7 mouse cellular contexts compared by ENCODE assay signal in genomic region chrX:52911587-52912371, GRCm38 (mm10). TPM values are rescaled to one million over a fixed set of nuclear protein-coding genes. Genes with fewer than 3 reads are reported as not detected.
DNase-seq lines count a peak whose midpoint lies in the region; ATAC-seq and TF ChIP-seq lines count a peak whose summit lies in the region.

TSS of gene Phf6 (plus strand) at chrX:52912266.

- no peaks in the 10 kb centered on the region for H3K4me1 ChIP-seq in embryonic facial prominence, embryonic 11.5 days (ENCODE audit: control insufficient read depth, insufficient read depth, low read length)
- H3K4me1 ChIP-seq in kidney, adult 2 months (ENCODE audit: control insufficient read depth, insufficient read depth, low read length) = no peaks in the 10 kb centered on the region
- H3K4me1 ChIP-seq in limb, embryonic 12.5 days (replicated peaks) = no peaks in the 10 kb centered on the region
- H3K4me1 ChIP-seq in midbrain, embryonic 15.5 days = 0 out of 2 replicates have a peak, but pooled peaks cover 4% of the 10 kb centered on the region
- H3K4me1 ChIP-seq in spleen, adult 2 months (ENCODE audit: control insufficient read depth, insufficient read depth, insufficient read length) = no peaks in the 10 kb centered on the region

- H3K9ac ChIP-seq in embryonic facial prominence, embryonic 11.5 days (replicated peaks; ENCODE audit: low read length) = peak within 1 kb of the TSS; percentile 89
- H3K9ac ChIP-seq in limb, embryonic 12.5 days (replicated peaks) = peak within 1 kb of the TSS; percentile 81
- H3K9ac ChIP-seq in midbrain, embryonic 15.5 days = peak within 1 kb of the TSS; percentile 77

- no peaks in the 10 kb centered on the region for H3K9me3 ChIP-seq in embryonic facial prominence, embryonic 11.5 days (replicated peaks; ENCODE audit: control insufficient read depth, low read length)
- no peaks in the 10 kb centered on the region for H3K9me3 ChIP-seq in limb, embryonic 12.5 days
- H3K9me3 ChIP-seq in midbrain, embryonic 15.5 days = no peaks in the 10 kb centered on the region

- H3K4me3 ChIP-seq in embryonic facial prominence, embryonic 11.5 days (ENCODE audit: low read depth, low read length) = peak within 1 kb of the TSS; percentile 61
- H3K4me3 ChIP-seq in kidney, adult 2 months (ENCODE audit: insufficient read depth, low read depth, low read length) = peak within 1 kb of the TSS; percentile 84
- H3K4me3 ChIP-seq in limb, embryonic 12.5 days (replicated peaks) = peak within 1 kb of the TSS; percentile 64
- peak within 1 kb of the TSS; percentile 65 for H3K4me3 ChIP-seq in midbrain, embryonic 15.5 days
- H3K4me3 ChIP-seq in spleen, adult 2 months (ENCODE audit: extremely low read depth, insufficient read depth, insufficient read length) = peak within 1 kb of the TSS; percentile 89

- DNase-seq in adrenal gland, postnatal 14 days = peak; percentile 95
- peak; percentile 91 for DNase-seq in embryonic facial prominence, embryonic 11.5 days (ENCODE audit: low spot score)
- peak; percentile 99 for DNase-seq in heart, adult 11 months
- DNase-seq in kidney, adult 2 months = peak; percentile 93
- DNase-seq in spleen, adult 2 months (ENCODE audit: low read depth in 1 of 2, low spot score in 2 of 2) = peak; percentile 76 to 86

- ATAC-seq in embryonic facial prominence, embryonic 11.5 days (replicated peaks; ENCODE audit: insufficient number of reproducible peaks, low FRiP score, low TSS enrichment, low read depth) = peak; percentile 98
- peak; percentile 98 for ATAC-seq in limb, embryonic 12.5 days (ENCODE audit: insufficient number of reproducible peaks, insufficient read depth, low FRiP score, low TSS enrichment, low read depth)
- peak; percentile 99 for ATAC-seq in midbrain, embryonic 15.5 days (replicated peaks)

- WGBS in embryonic facial prominence, embryonic 11.5 days = 23% methylated on average over 50 of the region's 54 CpGs
- WGBS in kidney, adult 2 months = 1% methylated on average over 36 of the region's 54 CpGs
- 19% methylated on average over 50 of the region's 54 CpGs for WGBS in limb, embryonic 12.5 days
- 23% methylated on average over 54 of the region's 54 CpGs for WGBS in midbrain, embryonic 15.5 days
- WGBS in spleen, adult 2 months = 40% methylated on average over 47 of the region's 54 CpGs

- H3K36me3 ChIP-seq in embryonic facial prominence, embryonic 11.5 days (replicated peaks; ENCODE audit: control insufficient read depth, insufficient read depth, low read depth, low read length) = no peaks in the 10 kb centered on the region
- H3K36me3 ChIP-seq in kidney, adult 2 months (ENCODE audit: control insufficient read depth, insufficient read depth, low read length) = no peaks in the 10 kb centered on the region
- H3K36me3 ChIP-seq in limb, embryonic 12.5 days = no peaks in the 10 kb centered on the region
- no peaks in the 10 kb centered on the region for H3K36me3 ChIP-seq in midbrain, embryonic 15.5 days (replicated peaks)
- H3K36me3 ChIP-seq in spleen, adult 2 months (ENCODE audit: control insufficient read depth, insufficient read depth, low read length) = no peaks in the 10 kb centered on the region

- H3K27ac ChIP-seq in embryonic facial prominence, embryonic 11.5 days (replicated peaks; ENCODE audit: low read depth, low read length) = peak within 1 kb of the TSS; percentile 95
- H3K27ac ChIP-seq in kidney, adult 2 months (ENCODE audit: insufficient read depth, low read depth, low read length) = peak within 1 kb of the TSS; percentile 58
- H3K27ac ChIP-seq in limb, embryonic 12.5 days = peak within 1 kb of the TSS; percentile 95
- H3K27ac ChIP-seq in midbrain, embryonic 15.5 days = peak within 1 kb of the TSS; percentile 96
- H3K27ac ChIP-seq in spleen, adult 2 months (ENCODE audit: insufficient read depth, low read length) = peak within 1 kb of the TSS; percentile 92

- TF ChIP-seq CTCF in kidney, adult 2 months (conservative IDR thresholded peaks at IDR 0.05; ENCODE audit: insufficient read depth, insufficient read length, low read depth, low read length) = no peak
- TF ChIP-seq CTCF in spleen, adult 2 months (IDR thresholded peaks at IDR 0.05; ENCODE audit: extremely low read depth, insufficient read depth, insufficient read length, insufficient replicate concordance) = no peak

- H3K4me2 ChIP-seq in embryonic facial prominence, embryonic 11.5 days (ENCODE audit: low read depth, low read length) = peak within 1 kb of the TSS; percentile 40
- peak within 1 kb of the TSS; percentile 57 for H3K4me2 ChIP-seq in limb, embryonic 12.5 days
- peak within 1 kb of the TSS; percentile 48 for H3K4me2 ChIP-seq in midbrain, embryonic 15.5 days

- TF ChIP-seq POLR2A in kidney, adult 2 months (IDR thresholded peaks at IDR 0.05; ENCODE audit: low read depth, low read length) = peak; percentile 7
- TF ChIP-seq POLR2A in spleen, adult 2 months (IDR thresholded peaks at IDR 0.05; ENCODE audit: low read depth, low read length) = 0 out of 2 replicates have a peak, but pooled peaks have one; percentile 21

- no peaks in the 10 kb centered on the region for H3K27me3 ChIP-seq in embryonic facial prominence, embryonic 11.5 days (ENCODE audit: control insufficient read depth, insufficient read depth, low read length)
- no peaks in the 10 kb centered on the region for H3K27me3 ChIP-seq in kidney, adult 2 months (replicated peaks; ENCODE audit: control insufficient read depth, insufficient read depth, low read length)
- no peaks in the 10 kb centered on the region for H3K27me3 ChIP-seq in limb, embryonic 12.5 days
- no peaks in the 10 kb centered on the region for H3K27me3 ChIP-seq in midbrain, embryonic 15.5 days (replicated peaks)
- H3K27me3 ChIP-seq in spleen, adult 2 months (ENCODE audit: control insufficient read depth, insufficient read depth, low read length) = no peaks in the 10 kb centered on the region

RNA-seq across cellular contexts. Expression of gene Phf6, which starts in this region (rescaled TPM):
- 17.5 TPM in 2 replicates for total RNA-seq in adrenal gland, postnatal 14 days (2021)
- 124 and 143 TPM in 2 replicates for polyA plus RNA-seq in embryonic facial prominence, embryonic 11.5 days (2014; fragmentation: Nextera tagmentation; extraction: Ambion mirVana)
- polyA plus RNA-seq in kidney, adult 2 months (2012; rRNA removed) = 1.4 and 2.4 TPM in 2 replicates
- polyA plus RNA-seq in limb, embryonic 12.5 days (2016; fragmentation: Nextera tagmentation; extraction: Ambion mirVana) = 94.9 and 96.7 TPM in 2 replicates
- 65.0 and 71.3 TPM in 2 replicates for polyA plus RNA-seq in midbrain, embryonic 15.5 days (2015; fragmentation: Nextera tagmentation; extraction: Ambion mirVana)
- polyA plus RNA-seq in spleen, adult 2 months (2012; rRNA removed) = 1.4 and 1.5 TPM in 2 replicates

Comparison
In these comparisons a context has a peak if more than half of its experiments do, and no peak if none do; other contexts are left out.
1. Peak in every context shown above with its lines: DNase-seq, ATAC-seq, H3K4me3 ChIP-seq and H3K27ac ChIP-seq.
2. RNA of gene Phf6 (polyA plus RNA-seq): 124 to 143 TPM in embryonic facial prominence, embryonic 11.5 days, 94.9 to 96.7 TPM in limb, embryonic 12.5 days and 65.0 to 71.3 TPM in midbrain, embryonic 15.5 days; 1.4 to 2.4 TPM in kidney, adult 2 months and 1.4 to 1.5 TPM in spleen, adult 2 months; every median in the first group is over 10 times any median in the second.